Mouse (Mus musculus) intestine, postnatal 0 days (tissue): ENCODE measurements around the gene Fgfr2. TPM values are rescaled to one million over a fixed set of nuclear protein-coding genes. Genes with fewer than 3 reads are reported as not detected.
A peak's percentile ranks its signal among the peaks of the same experiment; 100 is the strongest.

Source experiments
- ATAC-seq: fragments of 200-750 bp; cut with Nextera tagmentation; 2 replicates; pipeline ENCODE4 v1.8.0; 2017; ENCODE audit warnings: mild to moderate bottlenecking, moderate TSS enrichment, moderate library complexity
- H3K27ac ChIP-seq: fragments of 300-500 bp; sonication (generic); 2 replicates; pipeline ENCODE4 v1.5.1; 2014; ENCODE audit warnings: mild to moderate bottlenecking, low read depth, low read length, moderate library complexity
- H3K27me3 ChIP-seq: fragments of 300-500 bp; sonication (generic); replicated peaks from 2 replicates; pipeline ENCODE4 v1.6.1; 2014; ENCODE audit warnings: low read length, mixed read lengths; ENCODE audit not compliant: control insufficient read depth, insufficient read depth
- H3K36me3 ChIP-seq: fragments of 300-500 bp; sonication (generic); 2 replicates; pipeline ENCODE4 v1.6.1; 2014; ENCODE audit warnings: mild to moderate bottlenecking, moderate library complexity; ENCODE audit not compliant: control insufficient read depth, insufficient read depth
- H3K4me1 ChIP-seq: fragments of 300-500 bp; sonication (generic); replicated peaks from 2 replicates; pipeline ENCODE4 v1.6.1; 2014; ENCODE audit warnings: antibody characterized with exemption, low read length, mixed read lengths; ENCODE audit not compliant: control insufficient read depth, insufficient read depth
- H3K4me2 ChIP-seq: fragments of 300-500 bp; sonication (generic); replicated peaks from 2 replicates; pipeline ENCODE4 v1.6.1; 2014; ENCODE audit warnings: low read depth, mild to moderate bottlenecking, moderate library complexity
- H3K4me3 ChIP-seq: fragments of 300-500 bp; sonication (generic); 2 replicates; pipeline ENCODE4 v1.5.1; 2014; ENCODE audit warnings: low read depth, low read length
- H3K9ac ChIP-seq: fragments of 300-500 bp; sonication (generic); 2 replicates; pipeline ENCODE4 v1.6.1; 2014; ENCODE audit warnings: mild to moderate bottlenecking, low read depth, low read length
- H3K9me3 ChIP-seq: fragments of 300-500 bp; sonication (generic); 2 replicates; pipeline ENCODE4 v1.6.1; 2016; ENCODE audit warnings: mixed run types; ENCODE audit not compliant: control insufficient read depth
- CTCF ChIP-seq: sonication (generic); IDR thresholded peaks from 2 replicates; pipeline ENCODE4 v1.5.1; 2016; ENCODE audit warnings: low read depth, mild to moderate bottlenecking, control low read depth, antibody characterized with exemption, moderate library complexity
- WGBS: fragments of 180-500 bp; shearing (Covaris S2); extraction: QIAGEN DNeasy Blood & Tissue Kit; methylation state at CpG from one replicate; pipeline ENCODE4 v1.1.7; 2014; 5-methylcytosine and 5-hydroxymethylcytosine counted together
- polyA plus RNA-seq: library from polyadenylated mRNA; unstranded; fragments of >200 nt; fragmentation: Nextera tagmentation; extraction: Ambion mirVana; gene quantifications from 2 replicates; pipeline ENCODE4 v1.2.1, GENCODE M21; 2015

Fgfr2 gene
- polyA plus RNA-seq, 1 experiment from 2014 or later, result 29.5 TPM

DNA sequence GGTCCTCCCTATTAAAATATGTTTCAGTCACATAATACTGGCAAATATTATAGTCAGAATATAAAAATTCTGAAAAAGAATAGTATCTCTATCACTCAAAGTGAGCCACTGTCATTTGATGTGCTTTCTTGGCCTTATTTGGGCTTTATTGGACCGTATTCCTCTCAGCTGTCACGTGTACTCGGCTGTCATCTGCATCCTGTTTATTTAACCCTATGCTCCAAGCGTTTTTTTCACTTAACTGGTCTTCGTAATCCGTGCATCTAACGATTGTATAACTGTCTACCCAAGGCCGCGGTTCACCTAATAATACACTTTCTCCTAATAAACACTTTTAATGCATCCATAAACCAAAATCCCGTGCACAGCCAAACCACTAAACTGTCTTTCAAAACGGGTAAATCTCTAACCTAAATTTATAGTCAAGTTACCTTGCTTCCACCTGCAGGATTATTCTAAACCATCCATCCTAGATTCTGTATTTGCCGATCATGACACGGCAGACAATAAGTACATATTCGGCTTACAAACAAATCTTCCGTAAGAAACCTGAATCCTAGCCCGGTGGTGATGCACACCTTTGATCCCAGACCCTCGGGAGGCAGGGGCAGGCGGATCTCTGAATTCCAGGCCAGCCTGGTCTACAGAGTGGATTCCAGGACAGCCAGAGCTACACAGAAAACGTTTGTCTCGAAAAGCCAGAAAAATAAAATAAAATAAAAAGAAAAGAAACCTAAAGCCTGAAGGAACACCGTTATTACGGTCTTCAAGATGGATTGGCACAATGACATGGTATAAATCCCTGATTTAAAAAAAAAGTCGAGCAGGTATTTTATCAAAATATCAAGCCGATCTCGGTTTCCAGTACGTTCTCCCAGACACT is 2604.7 kb downstream of the Fgfr2 start:
- no peaks in the 10 kb centered on the region for H3K9me3 ChIP-seq
- peak overlapping the region; percentile 96 for H3K4me3 ChIP-seq
- peak overlapping the region; percentile 82 for H3K9ac ChIP-seq
- WGBS, result 24% methylated on average over 26 of the region's 26 CpGs
- H3K36me3 ChIP-seq, result no peaks in the 10 kb centered on the region; the same call in 1 of the 2 replicates
- H3K27me3 ChIP-seq, result no peaks in the 10 kb centered on the region
- no peak for TF ChIP-seq CTCF
- peak overlapping the region; percentile 95 for H3K4me2 ChIP-seq
- no peak for ATAC-seq
- H3K4me1 ChIP-seq, result no peaks in the 10 kb centered on the region
- H3K27ac ChIP-seq, result peak overlapping the region; percentile 93

DNA sequence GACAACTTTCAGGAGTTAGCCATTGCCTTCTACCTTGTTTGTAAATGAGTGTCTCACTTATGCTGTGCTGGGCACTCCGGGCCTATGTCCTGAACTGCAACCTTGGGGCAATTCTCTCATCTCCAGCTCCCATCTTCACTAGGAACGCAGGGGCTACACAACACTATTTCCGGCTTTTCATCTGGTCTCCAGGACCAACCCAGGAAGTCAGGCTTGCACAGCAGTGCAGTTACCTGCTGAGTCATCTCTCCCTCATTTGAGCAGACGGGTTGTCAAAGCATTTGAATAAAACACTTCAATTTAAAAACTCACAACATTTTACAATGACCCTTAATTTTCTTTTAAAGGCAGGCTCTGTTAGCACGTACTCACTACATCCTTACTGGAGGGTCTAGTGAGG is 2612.9 kb downstream of the Fgfr2 start:
- Histone ChIP-seq H3K36me3 (peaks cover 37% of the 10 kb centered on the region), H3K9me3 (no peaks in the 10 kb centered on the region), H3K4me3 (no peak overlapping the region), H3K27me3 (no peaks in the 10 kb centered on the region), H3K9ac (no peak overlapping the region), H3K27ac (no peak overlapping the region), H3K4me1 (no peaks in the 10 kb centered on the region), H3K4me2 (no peak overlapping the region)
- no peak for TF ChIP-seq CTCF
- no peak for ATAC-seq
- WGBS, result 93% methylated on average over 5 of the region's 5 CpGs

DNA sequence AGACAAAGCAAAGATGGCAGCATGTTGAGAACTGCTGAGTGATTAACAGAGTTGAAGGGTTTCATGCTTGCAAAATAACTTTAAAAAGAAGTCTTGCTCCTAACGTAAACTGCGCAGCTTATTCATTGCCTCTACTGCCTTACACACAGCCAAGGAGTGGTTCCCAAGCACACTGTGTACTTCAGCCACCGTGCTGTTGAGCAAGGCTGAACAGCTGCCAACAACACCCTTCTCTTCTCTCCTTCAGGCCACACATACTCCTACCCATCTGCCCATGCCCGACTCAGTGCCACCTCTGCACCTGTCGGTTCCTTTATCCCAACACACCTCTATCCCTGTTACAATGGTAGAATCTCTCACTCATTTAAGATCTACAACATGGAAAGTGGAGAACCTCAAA is 2620.1 kb downstream of the Fgfr2 start:
- no peak for ATAC-seq
- Histone ChIP-seq H3K9ac (no peak overlapping the region), H3K4me3 (no peak overlapping the region), H3K36me3 (peaks cover 41% of the 10 kb centered on the region), H3K27me3 (no peaks in the 10 kb centered on the region), H3K4me1 (no peaks in the 10 kb centered on the region), H3K27ac (no peak overlapping the region), H3K9me3 (no peaks in the 10 kb centered on the region), H3K4me2 (no peak overlapping the region)
- no peak for TF ChIP-seq CTCF
- 94% methylated on average over 5 of the region's 5 CpGs for WGBS

DNA sequence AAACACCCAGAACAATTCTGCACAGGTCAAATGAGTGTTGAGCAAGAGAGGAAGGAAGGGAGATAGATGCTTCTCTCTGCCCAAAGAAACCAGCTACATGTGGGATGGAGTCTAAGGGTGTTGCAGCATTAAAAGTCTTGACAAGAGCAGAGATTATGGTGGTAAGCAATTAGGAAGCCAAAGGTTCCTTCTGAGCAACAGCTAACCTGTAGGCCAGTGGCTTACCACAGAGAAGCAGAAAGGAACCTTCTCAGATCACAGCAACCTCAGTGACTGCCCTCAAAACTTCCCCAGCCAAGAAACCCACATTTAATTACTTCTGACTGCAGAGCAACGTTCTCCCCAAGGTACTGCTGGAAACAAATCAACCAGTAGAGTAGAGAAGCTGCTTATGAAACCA is 2621.7 kb downstream of the Fgfr2 start:
- H3K27ac ChIP-seq, result no peak overlapping the region
- no peaks in the 10 kb centered on the region for H3K4me1 ChIP-seq
- H3K27me3 ChIP-seq, result no peaks in the 10 kb centered on the region
- peaks cover 34% of the 10 kb centered on the region for H3K36me3 ChIP-seq
- no peak overlapping the region for H3K4me2 ChIP-seq
- 72% methylated on average over 1 of the region's 1 CpGs for WGBS
- H3K9me3 ChIP-seq, result no peaks in the 10 kb centered on the region
- no peak for ATAC-seq
- no peak for TF ChIP-seq CTCF
- H3K4me3 ChIP-seq, result no peak overlapping the region
- H3K9ac ChIP-seq, result no peak overlapping the region

DNA sequence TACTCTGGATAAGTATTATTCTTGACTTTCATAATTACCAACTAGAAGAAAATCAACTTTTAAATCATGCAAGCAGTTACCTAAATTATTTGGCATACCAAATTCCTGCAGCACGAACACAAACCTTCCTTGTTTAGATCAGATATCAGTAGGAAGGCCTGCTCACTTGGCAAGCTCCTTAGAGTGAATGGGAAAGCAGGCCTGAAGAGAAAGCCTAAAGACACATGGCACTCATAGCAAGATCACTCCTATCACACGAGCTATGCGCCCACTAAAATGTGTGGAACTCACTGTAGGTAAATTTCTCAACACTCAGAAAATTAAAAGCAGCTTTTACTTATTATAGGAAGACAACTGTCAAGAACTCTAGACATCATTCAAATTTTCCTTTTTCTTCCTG is 2629.8 kb downstream of the Fgfr2 start:
- Histone ChIP-seq H3K9me3 (no peaks in the 10 kb centered on the region), H3K4me1 (no peaks in the 10 kb centered on the region), H3K27ac (no peak overlapping the region), H3K27me3 (no peaks in the 10 kb centered on the region), H3K4me2 (no peak overlapping the region), H3K9ac (no peak overlapping the region), H3K4me3 (no peak overlapping the region), H3K36me3 (peaks cover 10% of the 10 kb centered on the region)
- no peak for ATAC-seq
- 81% methylated on average over 3 of the region's 3 CpGs for WGBS
- TF ChIP-seq CTCF, result no peak

DNA sequence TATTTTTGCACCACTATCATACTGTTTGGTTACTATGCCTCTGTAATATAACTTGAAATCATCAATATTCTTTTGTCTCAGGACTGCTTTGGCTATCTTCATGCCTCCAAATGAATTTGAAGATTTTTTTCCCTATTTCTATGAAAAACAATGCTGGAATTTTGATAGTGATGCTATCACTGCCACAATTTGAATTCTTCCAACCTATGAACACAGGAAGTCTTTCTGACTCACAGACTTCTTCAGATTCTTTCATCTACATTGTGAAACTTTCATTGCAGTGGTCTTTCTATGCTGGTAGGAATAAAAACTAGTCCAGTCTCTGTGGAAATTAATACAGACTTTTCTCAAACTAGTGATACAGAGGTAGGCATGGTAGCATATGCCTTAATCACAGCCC is 2631.1 kb downstream of the Fgfr2 start:
- Histone ChIP-seq H3K27me3 (no peaks in the 10 kb centered on the region), H3K4me3 (no peak overlapping the region), H3K9ac (no peak overlapping the region), H3K36me3 (0 out of 2 replicates have a peak, but pooled peaks cover 6% of the 10 kb centered on the region), H3K4me2 (no peak overlapping the region), H3K27ac (no peak overlapping the region), H3K4me1 (no peaks in the 10 kb centered on the region), H3K9me3 (no peaks in the 10 kb centered on the region)
- ATAC-seq, result no peak
- no peak for TF ChIP-seq CTCF
